Mouse (Mus musculus): ENCODE data around the gene Rora.

DNA sequence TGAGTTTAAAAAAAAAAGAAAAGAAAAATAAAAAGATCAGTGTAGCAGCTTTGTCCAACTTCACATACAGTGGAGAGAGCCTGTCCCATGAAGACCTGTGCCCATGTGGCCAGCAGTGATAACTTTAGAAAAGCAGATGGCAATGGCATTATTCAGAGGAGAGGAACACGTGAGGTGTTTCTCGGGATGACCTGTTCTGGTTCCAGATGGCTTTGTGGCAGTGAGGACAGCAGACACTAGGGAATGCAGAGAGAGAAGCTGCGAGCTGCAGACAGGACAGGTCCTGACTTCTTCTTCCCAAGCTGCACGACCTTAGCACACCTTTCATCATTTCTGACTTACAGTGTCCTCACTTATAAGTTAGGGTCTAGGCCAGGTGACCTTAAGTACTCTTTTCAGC, 325.1 kb downstream of the Rora start:
- TF ChIP-seq CTCF (IDR thresholded peaks at IDR 0.05; ENCODE audit: low read depth, low read length), result no peak
- no peak for TF ChIP-seq POLR2A (IDR thresholded peaks at IDR 0.05; ENCODE audit: borderline replicate concordance, low read depth, low read length)
